Comparison of ENCODE assay signal across 27 mouse cellular contexts in genomic region chr5:119920941-119921340, GRCm38 (mm10).
"Had no signal": no experiment of that assay in that cellular context is flagged by ENCODE, and none has a peak within 500 bp of the region (broad histone marks: within the 10 kb centered on the region; RNA-seq: fewer than 3 reads in every experiment).

No protein-coding gene starts in this region.

- H3K9ac ChIP-seq: heart, embryonic 13.5 days; heart, embryonic 15.5 days; hindbrain, embryonic 12.5 days; hindbrain, embryonic 14.5 days; intestine, embryonic 15.5 days; limb, embryonic 13.5 days; limb, embryonic 15.5 days; liver, embryonic 12.5 days had no signal

- H3K36me3 ChIP-seq: heart, embryonic 13.5 days; heart, embryonic 15.5 days; hindbrain, embryonic 10.5 days; hindbrain, embryonic 12.5 days; intestine, embryonic 15.5 days; limb, embryonic 13.5 days; limb, embryonic 15.5 days; liver, embryonic 12.5 days had no signal

- H3K27me3 ChIP-seq: heart, embryonic 13.5 days; heart, embryonic 15.5 days; hindbrain, embryonic 12.5 days; limb, embryonic 13.5 days; limb, embryonic 15.5 days had no signal

- DNase-seq: gastrocnemius, postnatal 14 days; gastrocnemius, postnatal 36 days; heart, adult 11 months; heart, adult 2 months; heart, postnatal 14 days; heart, postnatal 4 days; kidney, adult 18-20 months; kidney, adult 8-10 months; kidney, postnatal 10 days; kidney, postnatal 25 days; kidney, postnatal 4 days; left cerebral cortex, postnatal 4 days had no signal

- H3K4me1 ChIP-seq: heart, embryonic 13.5 days; heart, embryonic 15.5 days; hindbrain, embryonic 12.5 days; intestine, embryonic 15.5 days; liver, embryonic 12.5 days had no signal

- H3K9me3 ChIP-seq: heart, embryonic 13.5 days; heart, embryonic 15.5 days; hindbrain, embryonic 10.5 days; hindbrain, embryonic 12.5 days; intestine, embryonic 15.5 days; limb, embryonic 13.5 days; limb, embryonic 15.5 days; liver, embryonic 12.5 days had no signal

- H3K4me3 ChIP-seq: heart, adult 2 months; heart, embryonic 13.5 days; heart, embryonic 15.5 days; hindbrain, embryonic 10.5 days; hindbrain, embryonic 12.5 days; intestine, embryonic 15.5 days; layer of hippocampus, adult 2 months; left cerebral cortex, adult 2 months; limb, embryonic 13.5 days; limb, embryonic 15.5 days; liver, embryonic 12.5 days had no signal

- H3K27ac ChIP-seq: heart, adult 2 months; heart, embryonic 13.5 days; heart, embryonic 15.5 days; hindbrain, embryonic 10.5 days; hindbrain, embryonic 12.5 days; hindbrain, embryonic 14.5 days; intestine, embryonic 15.5 days; layer of hippocampus, adult 2 months; left cerebral cortex, adult 2 months; limb, embryonic 13.5 days; limb, embryonic 15.5 days; liver, embryonic 12.5 days had no signal

- H3K4me2 ChIP-seq: heart, embryonic 11.5 days; heart, embryonic 13.5 days; heart, embryonic 15.5 days; hindbrain, embryonic 12.5 days; hindbrain, embryonic 14.5 days; intestine, embryonic 15.5 days; limb, embryonic 13.5 days; limb, embryonic 15.5 days; liver, embryonic 12.5 days had no signal

- ATAC-seq: hindbrain, embryonic 16.5 days; inflammation-experienced regulatory T-cells, adult 6 months; intestine, embryonic 15.5 days; intestine, postnatal 0 days; liver, embryonic 12.5 days had no signal
